Mouse (Mus musculus) adrenal gland, adult 2 months (tissue): ENCODE results near the gene Il17rc. TPM values are rescaled to one million over a fixed set of nuclear protein-coding genes. Genes with fewer than 3 reads are reported as not detected.

Experiments used
- DNase-seq: peaks from one replicate; pipeline ENCODE4 v3.0.0; 2021
- long read RNA-seq: library from polyadenylated mRNA; stranded (forward); transcript quantifications from one replicate; pipeline ENCODE4 v2.0.0, GENCODE M21; 2021
- polyA plus RNA-seq: library from polyadenylated mRNA; depleted of rRNA; stranded (reverse); fragments of >200 nt; gene quantifications from 2 replicates; pipeline ENCODE4 v1.2.3, GENCODE M21; 2012; rRNA removed
- total RNA-seq, 2 experiments: library from RNA; stranded (reverse); gene quantifications; 2 replicates each; pipeline ENCODE4 v1.2.3; 2021

Il17rc gene
- total RNA-seq (10 to 100 TPM; 17.0 to 22.0 TPM), polyA plus RNA-seq (90.8 and 103 TPM in 2 replicates)
- long read RNA-seq, partial matches to known transcripts, result 2 of 21 reads
- long read RNA-seq, other reads (novel, unspliced or antisense), result 19 of 21 reads

- peak; percentile 76 for DNase-seq
Measured at GRCm38 (mm10) chr6:113471297-113471936, at the start of gene Il17rc. Il17rc (plus strand) TSS chr6:113471427.

DNA sequence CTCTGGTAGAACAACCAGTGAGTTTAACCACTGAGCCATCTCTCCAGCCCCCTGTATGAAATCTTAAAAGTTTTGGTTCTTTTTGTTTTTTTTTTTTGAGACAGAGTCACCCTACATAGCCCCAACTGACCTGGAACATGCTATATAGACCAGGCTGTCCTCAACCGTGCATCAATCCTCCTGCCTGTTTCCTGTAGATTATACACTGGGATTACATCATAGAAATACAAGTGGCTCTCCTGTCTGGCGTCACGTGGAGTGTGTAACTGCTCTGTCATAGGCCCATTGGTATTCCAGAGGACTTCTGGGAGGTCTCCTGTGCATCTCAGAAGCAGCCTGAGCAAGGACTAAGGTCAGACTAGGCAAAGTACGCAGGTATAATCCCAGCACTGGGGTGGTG, 48.2 kb upstream of the Il17rc start:
- DNase-seq, result no peak

GRCm38 (mm10) chr6:113424187-113424586, 47.0 kb upstream of the Il17rc start:
- DNase-seq, result no peak

- DNase-seq, result no peak
Measured at GRCm38 (mm10) chr6:113426696-113427095, 44.5 kb upstream of the Il17rc start.

DNA sequence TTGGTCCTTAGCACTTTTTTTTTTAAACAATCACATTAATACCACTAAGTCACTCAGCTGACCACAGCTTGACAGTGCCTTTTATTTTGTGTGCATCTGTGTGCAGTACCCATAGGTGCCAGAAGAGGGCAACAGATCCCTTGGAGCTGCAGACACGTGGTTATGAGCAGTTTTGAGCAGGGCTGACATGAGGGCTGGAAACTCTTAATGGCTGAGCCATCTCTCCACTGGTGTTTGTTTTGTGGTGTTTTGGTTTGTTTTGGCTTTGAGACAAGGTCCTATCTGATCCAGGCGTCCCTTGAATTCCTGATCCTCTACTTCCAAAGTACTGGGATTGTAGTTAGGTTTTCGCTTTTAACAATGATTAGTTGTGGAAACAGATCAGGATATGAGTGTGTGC, 43.8 kb upstream of the Il17rc start:
- DNase-seq, result no peak

GRCm38 (mm10) chr6:113428006-113428405, 43.2 kb upstream of the Il17rc start:
- no peak for DNase-seq

DNA sequence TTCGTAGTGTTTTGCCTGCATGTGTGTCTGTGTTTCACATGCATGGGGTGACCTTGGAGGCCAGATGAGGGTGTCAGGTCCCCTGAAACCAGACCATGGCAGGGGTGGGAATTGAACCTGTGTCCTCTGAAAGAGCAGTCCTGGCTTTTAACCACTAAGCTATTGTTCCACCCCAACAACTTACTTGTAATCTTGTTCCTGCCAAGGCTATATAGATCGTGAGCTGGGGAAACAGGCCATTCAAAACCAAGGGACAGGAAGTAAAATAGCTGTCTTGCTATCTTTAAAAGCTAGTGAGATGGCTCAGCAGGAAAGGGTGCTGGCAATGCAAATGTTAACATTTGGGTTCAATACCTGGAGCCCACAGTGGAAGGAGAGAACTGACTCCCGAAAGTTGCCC, 41.3 kb upstream of the Il17rc start:
- DNase-seq, result no peak

GRCm38 (mm10) chr6:113430846-113431245, 40.4 kb upstream of the Il17rc start:
- DNase-seq, result no peak

- DNase-seq, result no peak
Measured at GRCm38 (mm10) chr6:113431801-113432200, 39.4 kb upstream of the Il17rc start.

- no peak for DNase-seq
Measured at GRCm38 (mm10) chr6:113433661-113434060, 37.6 kb upstream of the Il17rc start.

GRCm38 (mm10) chr6:113434691-113435090, 36.5 kb upstream of the Il17rc start:
- DNase-seq, result peak; percentile 44

DNA sequence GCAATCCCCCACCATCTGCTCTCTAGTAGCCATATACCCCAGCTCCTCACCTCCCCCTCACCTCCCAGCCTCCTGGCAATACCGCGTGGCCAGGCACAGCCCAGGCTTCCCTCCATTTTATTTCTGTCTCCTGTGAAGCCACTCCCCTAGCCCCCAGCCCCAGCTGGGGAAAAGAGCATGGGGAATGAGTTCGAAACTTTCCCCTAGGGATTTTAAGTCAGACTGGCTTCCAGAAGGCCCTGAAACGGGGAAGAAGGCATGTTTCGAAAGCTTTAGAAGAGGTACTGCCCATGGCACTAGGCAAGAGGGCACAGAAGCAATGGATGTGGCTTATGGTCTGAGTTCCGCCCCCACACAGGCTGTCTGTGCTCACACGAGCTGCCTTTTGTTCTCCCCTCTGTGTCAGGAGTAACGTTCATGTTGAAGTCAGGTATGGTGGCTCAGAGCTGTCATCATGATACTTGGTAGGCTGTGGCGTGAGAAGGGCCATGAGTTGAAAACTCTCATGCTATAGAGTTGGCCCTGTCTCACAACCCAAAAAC, 35.5 kb upstream of the Il17rc start, which contains the start of gene Cidec:
Cidec (minus strand) TSS at position 97 of the 542 bp plus-strand sequence.
- peak; percentile 42 for DNase-seq

- no peak for DNase-seq
Measured at GRCm38 (mm10) chr6:113437135-113437534, 34.1 kb upstream of the Il17rc start.

DNA sequence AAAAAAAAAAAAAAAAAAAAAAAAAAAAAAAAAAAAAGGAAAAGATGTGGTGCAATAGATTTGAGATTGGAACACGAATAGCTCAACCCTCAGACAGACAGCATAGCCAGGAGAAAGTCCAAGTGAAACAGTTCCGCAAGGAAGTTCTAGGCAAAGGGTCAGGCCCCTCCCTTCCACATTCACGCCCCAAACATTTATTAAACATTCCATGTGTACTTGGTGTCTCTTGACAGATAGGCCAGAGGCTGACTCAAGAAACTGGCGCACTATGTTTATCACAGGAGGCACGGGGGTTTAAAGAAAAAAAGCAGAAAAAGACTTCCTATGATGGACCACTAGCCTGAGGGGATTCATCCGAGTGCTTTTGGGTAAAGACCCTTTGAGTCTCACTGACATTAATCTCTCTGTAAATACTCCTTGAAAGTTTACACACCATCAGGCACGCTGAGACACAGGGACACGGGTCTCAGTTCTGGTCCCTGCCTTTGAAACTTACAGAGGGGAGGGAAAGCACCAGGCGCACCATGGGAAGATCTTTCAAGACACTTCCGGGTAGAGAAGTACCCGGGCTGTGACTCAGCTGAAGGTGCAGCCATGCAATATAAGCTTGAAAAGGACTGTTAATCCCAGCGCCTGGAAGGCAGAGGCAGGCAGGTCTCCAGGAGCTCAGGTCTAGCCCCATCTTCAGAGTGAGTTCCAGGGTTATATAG, 32.4 kb upstream of the Il17rc start:
- peak; percentile 26 for DNase-seq

- DNase-seq, result peak; percentile 29
Measured at GRCm38 (mm10) chr6:113440686-113441085, 30.5 kb upstream of the Il17rc start.

GRCm38 (mm10) chr6:113441147-113441680, 30.0 kb upstream of the Il17rc start:
- peak; percentile 74 for DNase-seq

DNA sequence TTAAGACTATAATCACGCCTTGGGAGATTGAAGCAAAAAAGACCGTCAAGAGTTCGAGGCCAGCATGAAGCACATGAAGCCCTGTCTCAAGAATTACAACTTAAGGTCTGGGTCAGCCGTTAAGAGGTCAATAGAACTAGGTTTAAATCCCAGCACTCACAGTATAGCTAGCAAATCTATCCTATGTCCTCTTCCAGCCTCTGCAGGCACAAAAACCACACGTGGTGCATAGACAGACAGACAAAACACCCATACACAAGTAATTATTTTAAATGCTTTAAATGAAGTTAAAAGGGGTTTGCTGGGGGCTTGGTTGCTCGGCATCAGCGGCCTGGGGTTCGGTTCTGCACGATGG, 29.2 kb upstream of the Il17rc start:
- DNase-seq, result no peak

DNA sequence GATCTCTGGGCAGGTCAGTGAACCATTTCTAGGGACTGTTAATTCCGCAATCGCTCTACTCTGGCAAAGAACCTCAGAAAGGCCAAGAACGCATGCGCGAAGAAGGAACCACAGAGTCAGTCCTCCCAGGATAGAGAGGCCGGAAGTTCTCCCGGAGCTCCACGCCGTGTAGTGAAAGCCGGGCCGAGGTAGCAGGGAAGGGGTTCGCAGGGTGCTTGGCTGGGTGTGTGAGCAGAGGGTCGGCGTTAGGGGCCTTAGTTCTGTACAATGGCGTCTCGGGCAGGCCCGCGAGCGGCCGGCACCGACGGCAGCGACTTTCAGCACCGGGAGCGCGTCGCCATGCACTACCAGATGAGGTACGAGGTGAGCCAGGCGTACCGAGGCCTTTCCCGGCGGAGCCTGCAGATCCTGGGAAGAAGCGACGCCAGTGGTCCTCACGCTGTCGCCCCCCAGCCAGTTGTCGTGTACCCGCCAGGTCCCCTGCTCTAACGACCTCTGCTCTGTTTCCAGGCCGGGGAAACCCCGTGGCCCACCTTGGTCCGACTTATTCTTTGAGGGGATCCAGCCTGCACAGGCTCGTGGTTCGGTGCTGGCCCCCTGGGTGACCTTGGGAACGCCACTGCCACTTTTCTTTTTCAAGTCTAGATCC, 28.7 kb upstream of the Il17rc start, which contains the start of gene Jagn1:
Jagn1 (plus strand) TSS at position 128 of the 649 bp plus-strand sequence.
- peak; percentile 95 for DNase-seq

- DNase-seq, result no peak
Measured at GRCm38 (mm10) chr6:113443091-113443490, 28.1 kb upstream of the Il17rc start.

- no peak for DNase-seq
Measured at GRCm38 (mm10) chr6:113444207-113444965, 26.8 kb upstream of the Il17rc start.

DNA sequence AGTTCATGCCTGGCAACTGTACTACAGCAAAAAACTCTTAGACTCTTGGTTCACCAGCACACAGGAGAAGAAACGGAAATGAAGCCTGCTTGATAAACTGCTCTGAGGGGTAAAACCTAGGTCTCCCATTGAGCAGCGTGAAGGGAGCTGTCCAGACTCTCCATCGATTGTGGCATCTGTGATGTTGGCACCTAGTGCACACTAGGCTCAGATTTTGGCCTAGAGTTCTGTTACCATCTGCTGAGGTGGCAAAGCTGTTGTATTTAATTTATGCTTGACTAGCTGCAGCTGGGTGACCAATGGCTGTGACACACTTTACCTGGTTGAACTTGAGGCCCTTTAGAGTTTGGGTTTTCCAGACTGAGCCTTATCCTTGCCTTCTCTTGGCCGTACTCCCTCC, 23.6 kb upstream of the Il17rc start:
- DNase-seq, result no peak

- no peak for DNase-seq
Measured at GRCm38 (mm10) chr6:113451839-113452238, 19.4 kb upstream of the Il17rc start.
